Mouse (Mus musculus) gastrocnemius, postnatal 4 days (tissue): ENCODE measurements around the gene Olfr432. TPM values are rescaled to one million over a fixed set of nuclear protein-coding genes. Genes with fewer than 3 reads are reported as not detected.

Experiments
- total RNA-seq, 2 experiments: library from RNA; stranded (reverse); gene quantifications; 2 replicates each; pipeline ENCODE4 v1.2.3; 2021

The Olfr432 gene
- total RNA-seq, 2 experiments from 2014 or later: not detected

Other genes with a start within 250 kb of the Olfr432 start
- gene Ifi211, start 136.2 kb upstream of the Olfr432 start, total RNA-seq: 1 to 10 TPM; 1.0 to 1.4 TPM
- gene Mndal, start 106.7 kb upstream of the Olfr432 start, total RNA-seq: 1 to 10 TPM; 6.1 to 7.1 TPM
- 1 to 10 TPM; 3.0 to 4.4 TPM for gene Ifi203, start 106.5 kb upstream of the Olfr432 start, total RNA-seq
- gene Ifi202b, start 66.5 kb upstream of the Olfr432 start, total RNA-seq: not detected
- 1 to 10 TPM; 1.3 to 1.7 TPM for gene Ifi205, start 17.4 kb upstream of the Olfr432 start, total RNA-seq
- not detected for gene Olfr433, start 8.5 kb upstream of the Olfr432 start, total RNA-seq
- gene Olfr430, start 17.4 kb downstream of the Olfr432 start, total RNA-seq: not detected
- not detected for gene Olfr429, start 35.1 kb downstream of the Olfr432 start, total RNA-seq
- not detected for gene Olfr427, start 47.7 kb downstream of the Olfr432 start, total RNA-seq
- gene Olfr231, start 72.0 kb downstream of the Olfr432 start, total RNA-seq: not detected
- not detected for gene Olfr424, start 82.3 kb downstream of the Olfr432 start, total RNA-seq
- gene Olfr420, start 106.4 kb downstream of the Olfr432 start, total RNA-seq: not detected
- gene Spta1, start 123.6 kb downstream of the Olfr432 start, total RNA-seq: under 1 TPM; 0.39 to 0.83 TPM
- gene Olfr419, start 202.9 kb downstream of the Olfr432 start, total RNA-seq: not detected